Comparison of ENCODE assay signal across 28 mouse cellular contexts in the genomic region with DNA sequence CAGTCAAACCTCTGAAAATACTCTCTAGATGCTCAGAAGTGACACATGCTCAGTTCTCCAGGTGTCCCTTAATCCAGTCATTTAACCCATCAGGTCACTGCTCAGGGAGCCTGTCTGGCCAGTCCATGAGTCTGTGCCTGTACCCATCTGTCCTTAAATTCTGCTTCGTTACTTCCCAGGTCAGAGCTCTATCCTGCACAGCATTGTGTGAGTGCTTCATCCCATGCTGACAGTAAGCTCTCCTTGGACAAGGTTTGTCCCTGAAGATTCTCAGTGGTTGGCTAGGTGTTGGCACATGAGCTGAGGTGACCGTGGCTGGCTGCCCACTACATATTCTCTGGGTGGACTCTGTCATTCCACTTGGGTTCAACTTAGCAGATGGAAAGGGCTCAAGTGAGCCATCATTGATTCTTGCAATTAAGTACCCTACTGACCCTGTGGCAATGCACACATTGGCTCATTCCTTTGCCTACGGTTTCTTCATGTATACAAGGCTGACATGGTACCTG. TPM values are rescaled to one million over a fixed set of nuclear protein-coding genes. Genes with fewer than 3 reads are reported as not detected.
DNase-seq lines count a peak whose midpoint lies in the region; ATAC-seq lines count a peak whose summit lies in the region.
"Had no signal": no experiment of that assay in that cellular context is flagged by ENCODE, and none has a peak within 500 bp of the region (broad histone marks: within the 10 kb centered on the region; RNA-seq: fewer than 3 reads in every experiment).

No protein-coding gene starts in this region.

- no peaks in the 10 kb centered on the region; the same call in 1 of the 2 replicates for H3K36me3 ChIP-seq in midbrain, embryonic 11.5 days (ENCODE audit: control insufficient read depth, insufficient read depth, low read length)
- peaks cover 5% of the 10 kb centered on the region for H3K36me3 ChIP-seq in midbrain, embryonic 13.5 days
- H3K36me3 ChIP-seq: embryonic facial prominence, embryonic 15.5 days; G1E had no signal

- no peak for DNase-seq in cerebellum, adult 11 months
- peak; percentile 48 for DNase-seq in cerebellum, adult 9-11 months
- no peak for DNase-seq in cerebellum, adult 8-10 months
- peak; percentile 28 for DNase-seq in midbrain, embryonic 11.5 days (ENCODE audit: low spot score, missing footprints)
- DNase-seq in cerebellum, postnatal 25 days: peak; percentile 34 to 53
- no peak for DNase-seq in kidney, postnatal 25 days
- DNase-seq: adrenal gland, adult 8-10 months; adrenal gland, postnatal 14 days; adrenal gland, postnatal 36 days; B cell, adult 2 months; embryo, embryonic 11 days had no signal

- peak; percentile 31; the same call in 1 of the 2 replicates for ATAC-seq in cerebellum, adult (ENCODE audit: insufficient number of reproducible peaks, low FRiP score, low TSS enrichment)
- no peak for ATAC-seq in midbrain, embryonic 11.5 days (ENCODE audit: low FRiP score)
- no peak for ATAC-seq in midbrain, embryonic 13.5 days
- ATAC-seq: activated CD4-positive, CD25-positive, alpha-beta regulatory T cell, adult 4 months; CD4-positive, CD25-positive, alpha-beta regulatory T cell, adult 4 months; forebrain, embryonic 14.5 days; forebrain, embryonic 16.5 days; Patski had no signal

- no peak overlapping the region for H3K4me3 ChIP-seq in midbrain, embryonic 11.5 days (ENCODE audit: low read depth, low read length)
- no peak overlapping the region for H3K4me3 ChIP-seq in midbrain, embryonic 13.5 days (replicated peaks)
- H3K4me3 ChIP-seq: embryonic facial prominence, embryonic 13.5 days; embryonic facial prominence, embryonic 15.5 days; erythroblast, embryonic 14.5 days; forebrain, embryonic 10.5 days; forebrain, embryonic 12.5 days had no signal

- no peak overlapping the region for H3K4me2 ChIP-seq in midbrain, embryonic 11.5 days
- no peak overlapping the region for H3K4me2 ChIP-seq in midbrain, embryonic 13.5 days (replicated peaks)
- H3K4me2 ChIP-seq: embryonic facial prominence, embryonic 13.5 days; embryonic facial prominence, embryonic 15.5 days; forebrain, embryonic 12.5 days had no signal

- 88% methylated on average over 3 of the region's 3 CpGs for WGBS in midbrain, embryonic 11.5 days
- 85% methylated on average over 3 of the region's 3 CpGs for whole genome bisulfite sequencing in midbrain, embryonic 13.5 days

- H3K27me3 ChIP-seq in midbrain, embryonic 11.5 days (ENCODE audit: control insufficient read depth, insufficient read depth, low read length): no peaks in the 10 kb centered on the region
- H3K27me3 ChIP-seq in midbrain, embryonic 13.5 days: no peaks in the 10 kb centered on the region
- H3K27me3 ChIP-seq: embryonic facial prominence, embryonic 13.5 days; embryonic facial prominence, embryonic 15.5 days; forebrain, embryonic 12.5 days; Patski had no signal

- no peak overlapping the region for H3K9ac ChIP-seq in midbrain, embryonic 11.5 days (ENCODE audit: low read length)
- no peak overlapping the region for H3K9ac ChIP-seq in midbrain, embryonic 13.5 days (replicated peaks)
- H3K9ac ChIP-seq: embryonic facial prominence, embryonic 13.5 days; embryonic facial prominence, embryonic 15.5 days; forebrain, embryonic 12.5 days had no signal

- H3K27ac ChIP-seq in midbrain, embryonic 11.5 days (ENCODE audit: low read depth, low read length): no peak overlapping the region
- no peak overlapping the region for H3K27ac ChIP-seq in midbrain, embryonic 13.5 days
- H3K27ac ChIP-seq: embryonic facial prominence, embryonic 13.5 days; embryonic facial prominence, embryonic 15.5 days; forebrain, embryonic 10.5 days; forebrain, embryonic 12.5 days had no signal

- H3K4me1 ChIP-seq in midbrain, embryonic 11.5 days (ENCODE audit: control insufficient read depth, insufficient read depth, low read length): peaks cover 3% of the 10 kb centered on the region; the same call in 1 of the 2 replicates
- peaks cover 7% of the 10 kb centered on the region; the same call in 1 of the 2 replicates for H3K4me1 ChIP-seq in midbrain, embryonic 13.5 days (replicated peaks)

- no peaks in the 10 kb centered on the region for H3K9me3 ChIP-seq in midbrain, embryonic 11.5 days (ENCODE audit: control insufficient read depth, low read length)
- H3K9me3 ChIP-seq in midbrain, embryonic 13.5 days: no peaks in the 10 kb centered on the region
- H3K9me3 ChIP-seq: embryonic facial prominence, embryonic 13.5 days; embryonic facial prominence, embryonic 15.5 days; forebrain, embryonic 10.5 days; forebrain, embryonic 12.5 days; G1E had no signal

RNA-seq across cellular contexts. Expression of gene Mief1, which starts 27.7 kb away (rescaled TPM):
- 35.5 and 40.8 TPM in 2 replicates for polyA plus RNA-seq in midbrain, embryonic 11.5 days (2014; fragmentation: Nextera tagmentation; extraction: Ambion mirVana)
- 42.2 and 43.8 TPM in 2 replicates for polyA plus RNA-seq in midbrain, embryonic 13.5 days (2015; fragmentation: Nextera tagmentation; extraction: Ambion mirVana)

RNA-seq across cellular contexts. Expression of gene AC140267.1, which starts 29.5 kb away (rescaled TPM):
- not detected in 2 replicates for polyA plus RNA-seq in midbrain, embryonic 11.5 days (2014; fragmentation: Nextera tagmentation; extraction: Ambion mirVana)
- polyA plus RNA-seq in midbrain, embryonic 13.5 days (2015; fragmentation: Nextera tagmentation; extraction: Ambion mirVana): not detected in 2 replicates
- polyA plus RNA-seq: activated CD4-positive, CD25-positive, alpha-beta regulatory T cell, adult 4 months; brain, embryonic 14.5 days; cerebellum, adult 2 months; embryonic facial prominence, embryonic 11.5 days; embryonic facial prominence, embryonic 13.5 days; embryonic facial prominence, embryonic 15.5 days; erythroblast, embryonic 14.5 days; forebrain, embryonic 12.5 days; forebrain, embryonic 14.5 days; forebrain, embryonic 16.5 days; frontal cortex, adult 2 months; G1E; Patski had no signal

RNA-seq across cellular contexts. Expression of gene Mgat3, which starts 32.6 kb away (rescaled TPM):
- polyA plus RNA-seq in midbrain, embryonic 11.5 days (2014; fragmentation: Nextera tagmentation; extraction: Ambion mirVana): 8.0 and 10.7 TPM in 2 replicates
- polyA plus RNA-seq in midbrain, embryonic 13.5 days (2015; fragmentation: Nextera tagmentation; extraction: Ambion mirVana): 11.4 and 12.3 TPM in 2 replicates
- polyA plus RNA-seq: erythroblast, embryonic 14.5 days; G1E had no signal

RNA-seq across cellular contexts. Expression of gene Atf4, which starts 48.9 kb away (rescaled TPM):
- 137 and 144 TPM in 2 replicates for polyA plus RNA-seq in midbrain, embryonic 11.5 days (2014; fragmentation: Nextera tagmentation; extraction: Ambion mirVana)
- 133 and 134 TPM in 2 replicates for polyA plus RNA-seq in midbrain, embryonic 13.5 days (2015; fragmentation: Nextera tagmentation; extraction: Ambion mirVana)

RNA-seq across cellular contexts. Expression of gene Rps19bp1, which starts 58.0 kb away (rescaled TPM):
- polyA plus RNA-seq in midbrain, embryonic 11.5 days (2014; fragmentation: Nextera tagmentation; extraction: Ambion mirVana): 70.9 and 75.4 TPM in 2 replicates
- 72.9 and 77.8 TPM in 2 replicates for polyA plus RNA-seq in midbrain, embryonic 13.5 days (2015; fragmentation: Nextera tagmentation; extraction: Ambion mirVana)

Comparison
In these comparisons a context has a peak if more than half of its experiments do, and no peak if none do; other contexts are left out.
1. DNase-seq: peak in cerebellum, adult 9-11 months (single experiment), midbrain, embryonic 11.5 days (single experiment) and cerebellum, postnatal 25 days (2 of 2); none in cerebellum, adult 11 months (single experiment), cerebellum, adult 8-10 months (single experiment) and kidney, postnatal 25 days (0 of 2).